Mouse (Mus musculus) CD4-positive, CD25-positive, alpha-beta regulatory T cell, adult 4 months (primary cell): ENCODE measurements at regions not wholly inside any gene's neighbourhood (a gene's known extent, or its start where the extent isn't known, plus 50 kb on each side); places are given as distances from the start of the nearest gene placed in this dataset.

ENCODE experiments used
- ATAC-seq: one replicate; pipeline ENCODE4 v1.8.0; 2017

DNA sequence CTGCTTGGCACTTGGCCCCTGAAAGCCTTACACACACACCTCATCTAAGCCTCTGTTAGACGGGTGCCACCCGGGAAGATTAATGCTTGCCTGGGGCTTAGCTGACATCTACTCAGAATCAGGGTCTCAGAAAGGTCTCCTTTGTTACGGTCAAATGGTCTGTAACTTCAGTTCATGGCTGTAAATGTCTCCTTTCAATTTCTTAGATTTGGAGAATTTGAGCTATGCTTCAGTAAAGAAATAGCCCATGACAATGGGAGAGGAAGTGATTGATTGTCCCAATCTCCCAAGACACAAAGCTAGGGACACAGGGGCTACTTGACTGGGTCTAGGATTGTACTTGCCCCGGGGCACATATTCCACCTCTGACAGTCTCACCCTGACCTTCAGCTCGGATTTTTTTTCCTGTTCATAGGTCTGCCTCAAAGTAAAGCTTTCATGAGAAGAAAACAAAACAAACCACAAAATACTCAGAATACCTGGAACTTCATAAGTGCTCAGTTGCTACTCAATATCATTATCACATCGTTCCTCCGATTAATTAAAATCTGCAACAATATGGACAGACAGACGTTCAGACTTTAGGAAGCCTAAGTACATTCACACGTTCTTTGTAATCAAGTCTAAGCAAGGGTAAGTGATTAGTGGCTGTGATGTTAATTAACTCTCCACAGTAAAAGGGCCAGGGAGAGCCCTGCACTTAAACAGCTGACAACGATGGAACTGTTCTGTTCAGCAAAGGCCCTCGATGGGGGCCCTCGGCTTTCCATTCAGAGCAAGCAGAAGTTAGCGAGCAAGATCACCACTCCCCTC, 132.9 kb upstream of the Slco3a1 start:
- no peak for ATAC-seq

DNA sequence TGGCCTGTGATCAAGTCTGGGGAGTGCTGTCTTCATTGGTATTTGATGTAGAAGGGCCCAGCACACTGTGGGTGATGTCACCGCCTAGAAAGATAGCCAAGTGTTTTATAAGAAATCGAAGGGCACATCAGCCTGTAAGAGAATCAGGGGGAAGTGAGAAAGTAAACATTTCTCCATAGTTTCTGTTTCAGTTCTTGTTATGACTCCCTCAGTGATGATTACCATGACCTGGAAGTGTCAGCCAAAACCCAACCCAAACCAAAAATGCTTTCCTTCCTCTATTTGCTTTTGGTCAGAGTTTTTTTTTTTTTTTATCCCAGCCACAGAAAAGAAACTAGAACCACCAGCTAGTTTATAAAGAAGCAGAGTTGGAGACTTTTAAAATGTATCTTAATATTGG, 129.4 kb upstream of the Slco3a1 start:
- peak; percentile 53 for ATAC-seq

- ATAC-seq, result no peak
Observed at GRCm38 (mm10) chr7:74673626-74674295, 119.2 kb upstream of the Slco3a1 start.

DNA sequence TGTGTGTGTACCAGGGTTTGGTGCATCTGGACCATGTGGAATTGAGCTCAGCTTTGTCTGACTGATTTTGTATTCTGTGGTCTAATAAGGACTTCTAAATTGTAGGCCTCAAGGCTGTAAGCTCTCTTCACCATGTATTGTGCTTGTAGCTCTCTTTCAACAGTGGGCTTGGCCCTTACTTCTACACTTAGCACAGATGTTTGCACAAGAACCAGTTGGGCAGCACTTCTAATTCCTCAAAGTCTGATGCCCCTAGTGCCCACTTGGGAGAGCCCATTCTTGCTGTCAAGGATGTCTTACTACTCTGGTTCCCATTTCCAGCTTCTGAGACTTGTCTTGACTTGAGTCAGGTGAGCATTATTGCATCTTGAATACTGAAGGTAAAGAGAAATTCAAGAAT, 114.5 kb upstream of the Slco3a1 start:
- no peak for ATAC-seq

DNA sequence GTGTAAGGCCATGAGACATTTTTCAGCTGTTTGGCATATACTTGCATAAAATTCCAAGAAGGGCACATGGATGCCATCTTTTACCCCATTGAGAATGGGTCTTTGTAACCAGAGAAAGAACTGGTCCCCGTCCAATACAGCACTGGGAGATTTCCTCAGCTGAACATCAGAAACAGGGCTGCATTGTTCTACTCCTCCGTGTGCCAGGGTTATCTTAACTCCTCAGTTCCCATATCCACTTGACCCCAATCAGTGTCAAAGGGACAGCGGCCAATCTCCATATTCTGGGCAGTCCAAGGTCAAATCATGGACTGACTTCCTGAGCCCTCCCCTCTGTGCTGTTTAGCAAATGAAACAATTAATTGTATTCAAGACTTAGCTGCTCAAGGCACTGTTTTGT, 112.5 kb upstream of the Slco3a1 start:
- ATAC-seq, result no peak

DNA sequence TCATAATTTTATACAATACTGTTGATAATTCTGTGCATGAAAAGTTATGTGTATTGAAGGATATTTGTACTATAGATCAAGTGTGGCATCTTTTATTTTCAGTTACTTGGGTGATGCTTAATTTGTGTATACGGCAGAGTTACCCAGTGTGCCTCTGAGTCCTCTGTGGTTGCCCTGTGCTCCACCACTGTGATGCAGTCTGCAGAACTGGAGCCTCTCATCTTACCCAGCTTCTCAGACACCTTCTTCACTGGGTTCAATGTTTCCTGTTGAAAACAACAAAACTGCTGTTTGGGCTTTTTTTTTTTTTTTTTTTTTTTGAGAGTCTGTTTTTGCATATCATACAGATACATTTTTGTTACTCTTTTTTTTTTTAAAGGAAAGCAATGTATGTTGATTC, 109.2 kb upstream of the Slco3a1 start:
- ATAC-seq, result peak; percentile 84

DNA sequence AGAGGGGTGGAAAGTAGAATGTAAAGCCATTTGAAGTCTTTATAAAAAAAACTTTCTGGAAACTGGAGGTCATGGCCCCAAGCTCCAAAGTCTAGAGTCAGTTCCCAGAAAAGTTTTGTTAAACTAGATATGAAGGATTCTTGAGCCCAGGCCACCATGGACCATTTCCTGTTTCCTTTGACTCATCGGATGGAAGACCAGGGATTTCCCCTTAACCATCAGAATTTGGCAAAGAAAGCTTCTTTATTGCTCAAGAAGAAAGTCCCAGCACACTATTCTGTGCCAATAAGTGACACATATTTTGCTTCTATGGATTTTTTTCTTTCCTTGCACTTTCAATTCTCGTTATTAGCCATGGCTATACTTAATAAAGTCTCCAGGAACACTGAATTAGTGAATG, 92.7 kb upstream of the Slco3a1 start:
- peak; percentile 79 for ATAC-seq

- ATAC-seq, result no peak
Observed at GRCm38 (mm10) chr7:74640171-74640570, 85.6 kb upstream of the Slco3a1 start.

GRCm38 (mm10) chr7:74632217-74632616, 77.6 kb upstream of the Slco3a1 start:
- no peak for ATAC-seq

DNA sequence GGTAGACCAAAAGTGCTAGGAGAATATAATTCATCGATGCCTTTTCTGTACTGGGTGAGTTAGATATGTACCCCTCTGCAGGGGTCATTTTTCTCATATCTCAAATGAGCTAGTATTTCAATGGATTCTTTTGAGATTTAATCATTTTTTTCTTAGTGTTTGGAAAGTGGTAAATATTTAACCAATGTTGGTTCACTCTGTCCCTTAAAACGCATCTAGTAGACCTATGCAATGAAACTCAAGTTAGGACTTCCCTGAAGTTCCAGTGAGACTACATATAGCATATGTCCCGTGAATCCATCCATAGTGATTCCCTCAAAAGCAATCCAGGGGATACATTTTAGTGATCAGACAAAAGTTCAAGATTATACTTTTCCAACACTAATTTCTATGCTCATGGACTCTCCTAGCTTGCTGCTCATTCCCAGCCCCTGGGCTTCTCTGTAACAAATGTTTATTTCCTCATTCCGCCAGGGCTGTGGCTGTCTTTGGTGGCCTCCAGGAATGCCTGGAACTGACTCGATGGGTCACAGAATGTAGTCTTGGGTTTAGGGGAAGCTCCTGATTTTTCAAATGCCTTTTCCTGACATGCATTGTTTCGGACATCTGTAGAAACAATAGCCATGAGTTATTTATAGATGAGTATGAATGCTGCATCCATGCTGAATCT, 74.4 kb upstream of the Slco3a1 start:
- ATAC-seq, result no peak
